Mouse (Mus musculus) liver, postnatal 0 days (tissue): ENCODE results near the gene Snrpb.

Experiments
- CTCF ChIP-seq: sonication (generic); IDR thresholded peaks from 2 replicates; pipeline ENCODE4 v1.5.1; 2016; ENCODE audit warnings: antibody characterized with exemption, low read depth
- EP300 ChIP-seq: IDR thresholded peaks from 2 replicates; pipeline ENCODE4 v1.6.1; 2016; ENCODE audit warnings: antibody characterized with exemption, low read depth, mild to moderate bottlenecking

DNA sequence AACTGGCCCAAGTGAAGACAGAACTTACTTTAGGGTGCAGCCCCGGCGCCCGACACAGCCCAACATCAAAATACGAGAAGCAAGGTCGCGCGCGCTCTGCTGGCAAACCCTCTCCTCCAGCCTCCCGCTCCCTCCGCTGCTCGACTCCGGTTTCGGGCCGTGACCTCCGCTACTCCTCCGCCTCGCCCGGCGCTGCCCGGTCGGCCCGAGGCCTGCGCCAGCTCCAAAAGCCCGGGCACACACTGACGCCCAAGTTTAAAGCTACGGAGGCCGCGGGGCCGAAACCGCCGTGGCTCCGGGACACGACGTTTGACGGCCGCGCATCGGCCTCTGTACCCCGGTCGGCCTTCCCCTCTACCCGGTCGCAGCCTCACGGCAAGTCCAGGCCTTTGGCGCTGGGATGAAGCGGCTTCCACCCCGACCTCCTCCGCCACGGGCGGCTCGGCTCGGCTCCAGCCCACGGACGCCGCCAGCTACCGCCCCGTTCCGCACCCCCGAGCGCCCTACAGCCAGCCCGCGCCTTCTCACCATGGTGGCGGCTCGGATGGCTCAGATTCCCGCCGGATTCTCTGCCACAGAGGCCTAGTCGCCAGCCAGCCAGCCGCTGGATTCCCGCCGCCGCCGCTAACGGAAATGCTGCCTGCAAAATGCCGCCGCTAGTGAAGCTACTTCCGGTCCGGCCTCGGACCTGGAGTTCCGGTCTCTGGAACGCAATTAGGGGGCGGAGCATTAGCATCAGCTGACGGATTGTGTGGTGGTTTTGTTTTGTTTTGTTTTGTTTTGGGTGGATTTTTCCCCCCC is at the start of gene Snrpb:
- TF ChIP-seq EP300: no peak
- no peak for TF ChIP-seq CTCF
